Mouse (Mus musculus) fibroblast of lung, adult 2 months (primary cell): ENCODE measurements around the gene Aspdh.

Source experiments
- DNase-seq: peaks from one replicate; pipeline ENCODE4 v3.0.0-alpha.2; 2011; ENCODE audit warnings: low read depth

Aspdh gene

GRCm38 (mm10) chr7:44465111-44465510, at the start of gene Aspdh:
TSS of gene Aspdh (plus strand) at chr7:44465391.
- DNase-seq = no peak

GRCm38 (mm10) chr7:44427666-44428065, 37.5 kb upstream of the Aspdh start:
- no peak for DNase-seq

DNA sequence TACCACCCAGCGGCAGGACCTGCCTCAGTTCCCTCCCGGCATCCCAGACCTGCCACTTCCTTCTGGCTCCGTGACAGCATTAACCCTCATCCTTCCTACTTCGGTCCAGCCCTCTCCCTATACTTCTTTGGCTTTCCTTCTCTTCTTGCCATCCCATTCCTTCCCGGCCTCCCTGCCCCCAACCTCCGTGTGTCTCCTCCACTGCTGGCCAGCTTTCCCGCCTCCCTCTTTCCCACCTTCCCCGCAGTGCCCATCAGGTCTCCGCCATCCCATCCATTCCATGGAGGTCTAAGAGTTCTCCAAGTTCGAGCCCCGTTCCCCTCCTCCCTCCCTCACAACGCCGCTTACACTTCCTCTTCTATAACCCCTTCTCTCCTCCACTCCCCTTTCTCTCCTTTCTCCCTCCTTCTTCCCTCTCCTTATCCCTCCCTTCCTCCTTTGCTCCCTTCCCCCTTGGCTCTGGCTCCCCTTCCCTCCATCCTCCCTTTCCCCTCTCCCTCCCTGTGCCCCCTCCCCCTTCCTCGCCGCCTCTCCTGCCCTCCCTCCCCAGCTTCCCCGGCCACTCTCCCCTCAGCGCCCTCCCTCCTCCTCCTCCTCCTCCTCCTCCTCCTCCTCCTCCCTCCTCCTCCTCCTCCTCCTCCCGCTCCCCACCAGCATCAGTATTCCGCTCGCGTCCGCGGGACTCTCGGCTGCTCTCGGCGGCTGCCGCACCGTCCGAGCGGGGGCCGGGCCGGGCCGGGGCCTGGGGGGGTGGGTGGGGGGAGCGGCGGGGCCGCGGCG, 36.8 kb upstream of the Aspdh start:
- no peak for DNase-seq

GRCm38 (mm10) chr7:44428968-44429521, 36.1 kb upstream of the Aspdh start, which contains the start of gene Lrrc4b:
TSS of gene Lrrc4b (plus strand) at chr7:44429018.
- no peak for DNase-seq

GRCm38 (mm10) chr7:44429534-44430488, 35.4 kb upstream of the Aspdh start:
- no peak for DNase-seq

GRCm38 (mm10) chr7:44432550-44432949, 32.6 kb upstream of the Aspdh start:
- DNase-seq = no peak

DNA sequence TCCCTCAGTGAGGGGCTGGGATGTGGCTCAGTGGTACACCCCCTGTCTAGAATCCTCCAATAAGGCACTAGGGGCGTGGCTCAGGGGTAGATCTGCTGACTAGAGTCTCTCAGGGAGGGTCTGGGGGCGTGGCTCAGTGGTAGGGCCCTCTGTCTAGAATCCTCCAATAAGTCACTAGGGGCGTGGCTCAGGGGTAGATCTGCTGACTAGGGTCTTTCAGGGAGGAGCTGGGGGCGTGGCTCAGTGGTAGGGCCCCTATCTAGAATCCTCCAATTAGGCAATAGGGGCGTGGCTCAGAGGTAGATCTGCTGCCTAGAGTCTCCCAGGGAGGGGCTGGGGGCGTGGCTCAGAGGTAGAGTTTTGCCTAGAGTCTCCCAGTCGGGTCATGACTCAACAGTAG, 31.8 kb upstream of the Aspdh start:
- DNase-seq = no peak

DNA sequence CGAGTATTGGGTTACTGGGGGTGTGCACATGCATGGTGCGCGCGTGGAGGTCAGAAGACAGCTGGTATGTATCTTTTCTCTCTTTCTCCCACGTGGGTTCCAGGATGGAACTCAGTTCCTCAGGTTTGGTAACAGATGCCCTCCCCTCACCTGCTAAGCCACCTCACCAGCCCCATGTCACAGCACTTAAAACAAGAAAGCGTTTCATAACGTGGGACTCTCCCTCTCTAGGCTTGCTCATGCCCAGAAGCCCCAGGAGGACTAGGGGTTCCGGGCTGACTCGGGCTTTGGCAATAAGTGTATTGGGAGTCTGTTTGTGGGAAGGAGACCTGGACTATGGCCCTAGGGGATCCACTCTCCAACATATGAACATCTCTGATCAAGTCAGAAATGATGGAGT, 31.1 kb upstream of the Aspdh start:
- no peak for DNase-seq

- DNase-seq = no peak
Observed at GRCm38 (mm10) chr7:44435796-44436195, 29.4 kb upstream of the Aspdh start.

- DNase-seq = no peak
Observed at GRCm38 (mm10) chr7:44436267-44436666, 28.9 kb upstream of the Aspdh start.

DNA sequence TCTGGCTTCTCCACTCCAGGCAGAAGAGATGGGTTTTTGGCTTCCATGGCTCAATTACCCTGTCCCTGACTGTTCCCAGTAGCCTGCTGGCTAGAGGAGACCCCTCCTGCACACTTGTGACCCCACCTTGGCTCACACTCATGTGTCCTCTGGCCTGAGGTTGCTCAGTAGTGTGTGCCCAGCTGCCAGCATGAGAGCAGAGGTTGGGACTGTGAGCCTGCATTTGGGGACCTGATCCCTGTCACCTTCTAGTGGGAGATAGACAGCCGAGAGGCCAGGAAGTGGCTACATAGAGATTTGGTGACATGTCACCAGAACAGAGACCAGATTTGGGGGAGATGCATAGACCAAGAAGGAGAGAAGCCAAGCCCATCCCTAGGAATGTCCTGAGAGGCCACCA, 28.0 kb upstream of the Aspdh start:
- DNase-seq = no peak

DNA sequence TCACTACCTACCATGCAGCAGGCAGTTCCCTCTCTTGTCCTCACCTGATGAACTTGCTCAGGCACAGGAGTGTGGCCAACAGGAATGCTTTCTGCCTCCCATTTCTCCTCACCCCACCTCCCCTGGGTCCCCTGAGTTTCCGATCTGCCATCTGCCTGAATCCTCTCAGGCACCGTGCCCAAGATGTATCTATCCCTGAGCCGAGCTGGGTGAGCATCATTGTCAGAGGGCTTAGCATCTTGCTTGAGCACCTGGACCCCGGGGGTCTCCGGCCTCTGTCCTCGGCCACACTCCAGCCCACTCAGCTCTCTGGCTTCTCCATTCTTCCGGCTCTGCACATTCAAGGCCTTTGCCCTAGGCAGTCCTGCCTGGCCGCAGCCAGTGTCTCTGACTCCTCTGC, 27.3 kb upstream of the Aspdh start:
- no peak for DNase-seq

- no peak for DNase-seq
Observed at GRCm38 (mm10) chr7:44439696-44440095, 25.5 kb upstream of the Aspdh start.

DNA sequence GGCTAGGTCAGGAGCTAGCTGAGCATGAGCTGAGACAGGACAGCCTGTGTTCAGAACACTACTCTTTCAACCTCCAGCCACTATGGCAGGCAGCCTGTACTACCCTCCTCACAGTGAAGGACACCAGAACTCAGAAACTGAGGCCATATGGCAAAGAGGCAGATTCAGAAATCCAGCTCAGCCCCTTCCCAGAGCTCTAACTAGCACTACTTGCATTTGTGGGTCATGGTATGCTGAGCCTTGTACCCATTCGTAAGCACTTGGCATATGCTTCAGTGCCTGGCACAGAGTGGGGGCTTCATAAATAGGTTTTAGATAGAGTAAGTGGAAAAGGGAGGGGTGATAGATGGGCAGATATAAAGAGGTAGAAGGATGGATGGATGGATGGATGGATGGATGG, 24.7 kb upstream of the Aspdh start:
- DNase-seq = no peak

DNA sequence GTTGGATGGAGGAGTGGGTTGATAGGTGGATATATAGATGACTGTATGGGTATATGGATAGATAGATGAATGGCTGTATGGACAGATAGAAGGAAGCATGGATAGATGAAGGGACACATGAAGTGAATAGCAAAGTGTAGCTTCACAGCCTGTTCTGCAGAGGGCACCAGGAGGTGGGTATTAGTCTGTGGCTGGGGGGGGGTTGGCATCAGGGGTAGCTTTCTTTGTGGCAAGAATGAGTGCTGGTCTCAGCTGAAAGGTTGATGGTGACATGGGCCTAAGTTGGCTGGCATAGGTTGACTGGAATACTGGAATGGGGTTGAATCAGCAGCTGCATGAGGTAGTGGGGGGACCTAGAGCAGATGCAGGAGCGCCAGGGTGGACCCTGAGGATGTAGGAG, 24.0 kb upstream of the Aspdh start:
- no peak for DNase-seq

GRCm38 (mm10) chr7:44441648-44442109, 23.5 kb upstream of the Aspdh start:
- no peak for DNase-seq

DNA sequence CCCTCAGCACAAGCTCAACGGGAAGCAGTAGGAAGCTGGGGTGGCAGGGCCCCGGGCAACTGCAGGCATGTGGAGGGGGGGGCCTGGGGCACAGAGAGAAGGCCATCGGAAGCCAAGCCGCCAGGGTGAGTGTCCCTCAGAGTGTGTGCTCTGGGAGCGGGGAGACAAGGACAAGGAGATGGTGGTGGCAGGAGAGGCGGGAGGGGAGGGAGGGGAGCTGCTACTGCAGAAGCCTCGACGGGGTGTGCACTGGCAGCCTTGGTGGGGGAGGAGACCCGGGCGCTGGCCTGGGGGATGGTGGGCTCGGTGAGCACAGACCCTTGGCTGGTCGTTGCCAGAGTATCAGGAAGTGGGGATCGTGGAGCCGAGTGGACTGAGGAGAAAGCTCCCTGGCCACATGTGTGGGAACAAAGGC, 22.8 kb upstream of the Aspdh start:
- no peak for DNase-seq

DNA sequence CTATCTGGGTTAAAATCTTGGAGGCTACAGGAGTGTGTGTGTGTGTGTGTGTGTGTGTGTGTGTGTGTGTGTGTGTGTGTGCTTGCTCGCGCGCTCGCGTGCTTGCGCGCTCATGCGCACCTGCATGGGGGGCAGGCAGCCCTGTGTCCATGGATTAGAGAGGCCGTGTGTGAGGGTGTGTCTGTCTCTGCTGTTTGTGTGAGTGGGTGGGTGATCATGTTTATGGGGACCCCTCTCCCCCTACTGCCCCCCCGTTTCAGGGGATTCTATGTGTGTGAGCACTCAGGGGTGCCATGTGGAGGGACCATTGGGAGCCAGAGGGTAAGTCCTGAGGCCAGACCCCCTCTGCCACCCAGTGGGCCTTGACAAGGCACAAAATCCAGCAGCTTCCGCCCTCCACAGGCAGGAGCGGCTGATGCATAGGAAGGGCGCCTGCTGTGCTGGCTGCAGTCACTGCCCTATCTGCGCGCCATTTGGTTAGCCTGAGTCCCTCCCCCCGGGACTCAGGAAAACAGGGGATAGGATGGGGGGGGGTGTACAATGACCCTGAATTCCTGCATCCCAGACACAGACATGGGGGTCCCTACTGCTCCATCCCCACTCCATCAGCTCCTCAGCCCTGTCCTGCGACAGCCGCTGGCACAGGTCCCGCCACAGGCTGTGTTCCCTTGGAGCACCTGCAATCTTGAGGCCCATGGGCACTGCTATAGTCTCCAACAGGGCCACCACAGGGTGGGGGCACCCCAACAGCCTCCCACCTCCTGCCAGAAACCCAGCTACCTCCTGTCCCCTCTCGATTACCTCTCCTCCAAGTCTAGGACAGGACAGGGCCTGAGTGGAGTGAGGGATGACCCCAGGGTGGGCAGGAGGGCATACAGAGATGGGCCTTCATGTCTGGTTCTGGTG, 21.7 kb upstream of the Aspdh start:
- no peak for DNase-seq

DNA sequence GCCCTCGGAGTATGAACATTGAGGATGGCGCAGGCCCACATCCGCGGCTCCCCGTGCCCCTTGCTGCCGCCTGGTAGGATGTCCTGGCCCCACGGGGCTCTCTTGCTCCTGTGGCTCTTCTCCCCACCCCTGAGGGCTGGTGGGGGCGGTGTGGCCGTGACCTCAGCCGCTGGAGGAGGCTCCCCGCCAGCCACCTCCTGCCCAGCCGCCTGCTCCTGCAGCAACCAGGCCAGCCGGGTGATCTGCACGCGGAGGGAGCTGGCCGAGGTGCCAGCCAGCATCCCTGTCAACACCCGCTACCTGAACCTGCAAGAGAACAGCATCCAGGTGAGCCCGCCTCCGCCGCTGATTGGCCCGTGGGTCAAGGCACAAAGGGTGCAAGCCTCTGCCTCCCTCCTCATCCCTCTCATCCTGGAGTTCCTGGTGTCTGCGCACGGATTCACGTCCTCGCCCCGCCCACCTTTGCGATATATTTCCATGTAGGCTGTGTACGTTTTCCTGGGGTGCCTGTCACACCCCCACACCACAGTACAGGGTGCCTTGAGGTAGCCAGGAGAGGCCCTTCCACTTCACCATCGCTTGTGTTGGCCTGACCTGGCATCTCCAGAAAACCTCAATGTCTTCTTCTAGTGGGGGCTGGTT, 20.2 kb upstream of the Aspdh start:
- no peak for DNase-seq

GRCm38 (mm10) chr7:44445528-44445923, 19.7 kb upstream of the Aspdh start:
- DNase-seq = no peak
